Mouse (Mus musculus): ENCODE measurements at regions not wholly inside any gene's neighbourhood (a gene's known extent, or its start where the extent isn't known, plus 50 kb on each side); places are given as distances from the start of the nearest gene placed in this dataset.

DNA sequence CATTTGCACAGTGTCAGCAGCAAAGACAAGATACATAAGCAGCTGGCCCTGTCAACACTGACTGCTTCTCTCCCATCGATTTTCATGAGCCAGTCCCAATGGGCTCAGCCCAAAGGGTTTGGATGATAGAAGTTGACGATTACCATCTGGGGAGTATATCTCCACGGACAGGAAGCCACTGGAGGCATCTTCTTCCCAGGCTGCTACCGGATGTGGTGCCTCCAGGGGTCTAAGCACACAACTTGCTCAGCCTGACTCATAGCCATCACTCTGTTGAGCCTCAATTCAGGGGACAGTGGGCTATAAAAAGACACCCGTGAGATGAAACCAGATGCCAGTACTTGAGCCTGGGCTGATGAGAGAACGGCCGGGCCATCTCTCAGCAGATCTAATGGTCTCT lies 71.1 kb upstream of the Hif1a start:
- Histone ChIP-seq H3K4me3 (no peak overlapping the region), H3K4me1 (ENCODE audit: control insufficient read depth, insufficient read depth, low read length) (peaks cover 3% of the 10 kb centered on the region), H3K79me2 (replicated peaks; ENCODE audit: control insufficient read depth, insufficient read depth, low read length) (no peaks in the 10 kb centered on the region), H3K27ac (no peak overlapping the region), H3K9ac (ENCODE audit: low read depth, low read length) (no peak overlapping the region), H3K36me3 (ENCODE audit: control insufficient read depth, insufficient read depth, low read length) (no peaks in the 10 kb centered on the region), H3K27me3 (ENCODE audit: control insufficient read depth, insufficient read depth, low read length) (no peaks in the 10 kb centered on the region)
- 29% methylated on average over 7 of the region's 7 CpGs for WGBS
- intact Hi-C loops (cut with DNase I) = no loop called here
- no peak for TF ChIP-seq EP300 (IDR thresholded peaks at IDR 0.05; ENCODE audit: insufficient read depth, low read depth, low read length)
- TF ChIP-seq POLR2A (IDR thresholded peaks at IDR 0.05; ENCODE audit: insufficient read depth, low read depth, low read length) = no peak
- no peak for TF ChIP-seq CTCF (IDR thresholded peaks at IDR 0.05)
- DNase-seq = no peak

DNA sequence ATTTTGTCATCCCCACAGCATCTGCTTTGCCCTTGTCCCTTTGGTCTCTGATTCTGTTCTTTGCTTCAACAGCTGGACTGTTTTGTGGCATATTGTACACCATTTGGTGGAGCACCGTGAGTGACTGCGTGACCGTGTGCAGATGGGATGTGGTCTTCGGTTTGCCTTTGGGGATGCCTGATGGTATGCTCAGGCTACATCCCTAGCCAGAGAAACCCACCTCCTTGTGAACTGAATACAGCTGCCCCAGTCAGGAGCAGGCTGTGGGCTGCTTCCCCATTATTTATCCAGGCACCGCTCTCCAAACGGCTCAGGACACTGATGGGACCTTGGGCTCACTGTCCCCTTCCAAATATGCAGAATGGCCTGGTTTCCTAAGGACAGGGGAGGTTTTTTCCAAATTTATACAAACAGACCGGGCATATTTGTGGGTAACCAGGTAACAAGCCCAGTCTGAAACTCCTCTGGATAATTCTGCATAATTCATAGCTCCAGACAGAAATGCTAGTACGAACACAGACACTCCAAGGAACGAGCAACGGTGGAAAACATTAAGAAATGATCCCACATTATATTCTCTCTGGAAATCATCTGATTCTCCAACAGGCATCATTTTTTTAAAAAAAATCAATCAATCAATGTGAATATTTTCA lies 70.5 kb upstream of the Hif1a start:
- no peak overlapping the region for H3K9ac ChIP-seq (ENCODE audit: low read depth, low read length)
- WGBS = 86% methylated on average over 10 of the region's 10 CpGs
- TF ChIP-seq CTCF (IDR thresholded peaks at IDR 0.05) (no peak), EP300 (IDR thresholded peaks at IDR 0.05; ENCODE audit: insufficient read depth, low read depth, low read length) (no peak), POLR2A (IDR thresholded peaks at IDR 0.05; ENCODE audit: insufficient read depth, low read depth, low read length) (no peak)
- DNase-seq = no peak
- H3K79me2 ChIP-seq (replicated peaks; ENCODE audit: control insufficient read depth, insufficient read depth, low read length) = no peaks in the 10 kb centered on the region
- H3K4me3 ChIP-seq = no peak overlapping the region
- H3K27me3 ChIP-seq (ENCODE audit: control insufficient read depth, insufficient read depth, low read length) = no peaks in the 10 kb centered on the region
- H3K4me1 ChIP-seq (ENCODE audit: control insufficient read depth, insufficient read depth, low read length) = peaks cover 3% of the 10 kb centered on the region
- H3K27ac ChIP-seq = no peak overlapping the region
- intact Hi-C loops (cut with DNase I) = no loop called here
- no peaks in the 10 kb centered on the region for H3K36me3 ChIP-seq (ENCODE audit: control insufficient read depth, insufficient read depth, low read length)

DNA sequence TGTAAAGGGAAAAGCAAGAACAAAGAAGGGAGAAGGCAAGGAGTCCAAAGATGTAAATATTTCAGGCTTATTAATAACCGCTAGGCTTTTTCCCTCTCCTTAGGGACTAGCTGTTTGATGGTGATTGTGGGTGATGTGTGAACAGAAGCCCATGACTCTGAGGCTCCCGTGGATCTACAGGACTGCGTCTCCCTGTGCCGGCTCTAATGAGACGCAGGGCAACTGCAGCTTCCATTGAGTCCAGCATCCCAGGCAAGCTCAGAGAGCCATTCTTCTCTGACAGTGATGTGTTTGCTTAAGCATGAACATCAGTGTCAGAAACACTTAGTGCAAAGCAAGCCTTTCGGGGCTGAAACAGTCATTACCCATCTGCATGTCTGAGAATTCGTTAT lies 70.0 kb upstream of the Hif1a start:
- no peak for DNase-seq
- intact Hi-C loops (cut with DNase I) = no loop called here
- Histone ChIP-seq H3K9ac (ENCODE audit: low read depth, low read length) (no peak overlapping the region), H3K27ac (no peak overlapping the region), H3K79me2 (replicated peaks; ENCODE audit: control insufficient read depth, insufficient read depth, low read length) (no peaks in the 10 kb centered on the region), H3K4me1 (ENCODE audit: control insufficient read depth, insufficient read depth, low read length) (peaks cover 3% of the 10 kb centered on the region), H3K4me3 (no peak overlapping the region), H3K27me3 (ENCODE audit: control insufficient read depth, insufficient read depth, low read length) (no peaks in the 10 kb centered on the region), H3K36me3 (ENCODE audit: control insufficient read depth, insufficient read depth, low read length) (no peaks in the 10 kb centered on the region)
- no peak for TF ChIP-seq POLR2A (IDR thresholded peaks at IDR 0.05; ENCODE audit: insufficient read depth, low read depth, low read length)
- no peak for TF ChIP-seq CTCF (IDR thresholded peaks at IDR 0.05)
- TF ChIP-seq EP300 (IDR thresholded peaks at IDR 0.05; ENCODE audit: insufficient read depth, low read depth, low read length) = no peak
- 89% methylated on average over 7 of the region's 7 CpGs for WGBS

DNA sequence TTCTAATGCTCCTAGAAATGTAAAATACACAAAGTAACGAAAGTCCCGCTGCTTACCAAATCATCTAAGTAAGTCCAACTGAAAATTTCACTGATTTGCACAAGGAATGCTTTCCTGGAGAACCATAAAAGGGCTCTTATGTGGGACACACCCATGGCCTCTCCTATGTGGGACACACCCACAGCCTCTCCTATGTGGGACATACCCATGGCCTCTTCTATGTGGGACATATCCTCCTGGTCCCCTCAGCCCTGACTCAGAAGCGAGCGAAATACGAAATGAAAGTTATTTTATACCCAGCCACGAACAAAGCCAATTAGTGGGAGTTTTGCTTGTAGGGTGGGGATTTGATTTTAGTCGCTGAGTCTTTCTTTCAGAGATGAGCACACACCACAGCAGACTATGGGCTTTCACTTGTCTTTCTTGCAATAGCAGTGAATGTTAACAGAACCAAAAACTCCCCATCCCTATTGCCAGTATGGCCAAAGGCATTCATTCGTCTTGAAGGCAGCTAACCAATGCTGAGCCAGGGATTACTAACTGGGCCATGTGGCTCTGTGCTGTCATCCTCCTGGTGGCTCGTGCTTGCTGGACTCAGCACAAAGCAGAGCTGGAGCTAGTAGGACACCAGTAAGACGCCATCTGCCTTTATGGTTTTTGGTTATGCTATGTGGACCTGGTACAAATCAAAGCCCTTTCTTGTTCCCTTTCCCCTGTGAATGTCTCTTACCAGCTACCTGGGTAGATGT lies 69.4 kb upstream of the Hif1a start:
- no peak overlapping the region for H3K9ac ChIP-seq (ENCODE audit: low read depth, low read length)
- no peaks in the 10 kb centered on the region for H3K36me3 ChIP-seq (ENCODE audit: control insufficient read depth, insufficient read depth, low read length)
- intact Hi-C loops (cut with DNase I) = loop anchor here (2.0 kb wide), 1 partner anchor 31 kb away; no protein-coding TSS in a partner anchor
- no peaks in the 10 kb centered on the region for H3K79me2 ChIP-seq (replicated peaks; ENCODE audit: control insufficient read depth, insufficient read depth, low read length)
- 93% methylated on average over 10 of the region's 10 CpGs for WGBS
- H3K4me1 ChIP-seq (ENCODE audit: control insufficient read depth, insufficient read depth, low read length) = peaks cover 3% of the 10 kb centered on the region
- no peak overlapping the region for H3K4me3 ChIP-seq
- H3K27ac ChIP-seq = no peak overlapping the region
- TF ChIP-seq EP300 (IDR thresholded peaks at IDR 0.05; ENCODE audit: insufficient read depth, low read depth, low read length) (no peak), POLR2A (IDR thresholded peaks at IDR 0.05; ENCODE audit: insufficient read depth, low read depth, low read length) (no peak), CTCF (IDR thresholded peaks at IDR 0.05) (no peak)
- no peaks in the 10 kb centered on the region for H3K27me3 ChIP-seq (ENCODE audit: control insufficient read depth, insufficient read depth, low read length)
- DNase-seq = no peak

DNA sequence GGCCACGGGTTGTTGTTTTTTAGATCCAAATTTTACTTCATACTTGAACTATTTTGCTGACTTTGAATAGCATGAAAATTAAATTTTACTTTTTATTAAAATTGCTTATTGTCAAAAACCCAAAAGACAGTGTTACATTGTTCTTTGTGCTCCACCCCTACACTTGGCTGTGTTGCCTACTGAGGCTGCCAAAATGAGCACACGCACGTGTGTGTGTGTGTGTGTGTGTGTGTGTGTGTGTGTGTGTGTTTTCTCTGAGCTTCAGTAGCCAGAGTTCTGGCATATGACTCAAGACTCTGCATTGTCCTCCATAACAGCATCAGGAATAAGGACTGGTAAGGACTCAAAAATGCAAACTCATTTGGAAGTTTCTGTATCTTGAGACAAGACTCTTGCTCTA lies 68.4 kb upstream of the Hif1a start:
- WGBS = 38% methylated on average over 3 of the region's 3 CpGs
- Histone ChIP-seq H3K9ac (ENCODE audit: low read depth, low read length) (no peak overlapping the region), H3K36me3 (ENCODE audit: control insufficient read depth, insufficient read depth, low read length) (no peaks in the 10 kb centered on the region), H3K79me2 (replicated peaks; ENCODE audit: control insufficient read depth, insufficient read depth, low read length) (no peaks in the 10 kb centered on the region), H3K4me1 (ENCODE audit: control insufficient read depth, insufficient read depth, low read length) (peaks cover 3% of the 10 kb centered on the region), H3K27me3 (ENCODE audit: control insufficient read depth, insufficient read depth, low read length) (no peaks in the 10 kb centered on the region), H3K27ac (no peak overlapping the region), H3K4me3 (no peak overlapping the region)
- TF ChIP-seq CTCF (IDR thresholded peaks at IDR 0.05) = no peak
- no peak for TF ChIP-seq POLR2A (IDR thresholded peaks at IDR 0.05; ENCODE audit: insufficient read depth, low read depth, low read length)
- TF ChIP-seq EP300 (IDR thresholded peaks at IDR 0.05; ENCODE audit: insufficient read depth, low read depth, low read length) = no peak
- DNase-seq = no peak
- intact Hi-C loops (cut with DNase I) = loop anchor here (2.0 kb wide), 1 partner anchor 32 kb away; no protein-coding TSS in a partner anchor

DNA sequence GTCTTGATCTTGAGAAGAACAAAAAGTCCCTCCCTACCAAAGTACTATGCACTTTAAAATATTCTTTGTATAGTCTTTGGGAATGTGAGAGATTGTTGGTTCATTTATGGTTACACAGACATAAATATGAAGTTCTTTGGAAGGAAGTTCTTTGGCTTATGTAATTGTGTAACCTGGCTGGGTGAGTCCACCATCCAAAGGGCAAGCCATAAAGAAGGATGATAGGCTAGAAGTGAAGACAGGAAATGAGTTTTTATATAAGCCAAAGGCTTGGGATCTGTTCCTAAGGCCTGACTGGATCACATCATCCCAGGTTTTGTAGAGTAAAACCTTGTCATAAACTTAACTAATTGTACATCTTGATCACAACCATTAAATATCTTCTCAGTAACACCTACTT lies 65.0 kb upstream of the Hif1a start:
- no peak overlapping the region for H3K9ac ChIP-seq (ENCODE audit: low read depth, low read length)
- intact Hi-C loops (cut with DNase I) = no loop called here
- DNase-seq = no peak
- H3K79me2 ChIP-seq (replicated peaks; ENCODE audit: control insufficient read depth, insufficient read depth, low read length) = no peaks in the 10 kb centered on the region
- TF ChIP-seq POLR2A (IDR thresholded peaks at IDR 0.05; ENCODE audit: insufficient read depth, low read depth, low read length) = no peak
- no peak for TF ChIP-seq EP300 (IDR thresholded peaks at IDR 0.05; ENCODE audit: insufficient read depth, low read depth, low read length)
- TF ChIP-seq CTCF (IDR thresholded peaks at IDR 0.05) = no peak
- no peaks in the 10 kb centered on the region for H3K36me3 ChIP-seq (ENCODE audit: control insufficient read depth, insufficient read depth, low read length)
- H3K27ac ChIP-seq = no peak overlapping the region
- peaks cover 4% of the 10 kb centered on the region for H3K4me1 ChIP-seq (ENCODE audit: control insufficient read depth, insufficient read depth, low read length)
- no peak overlapping the region for H3K4me3 ChIP-seq
- H3K27me3 ChIP-seq (ENCODE audit: control insufficient read depth, insufficient read depth, low read length) = no peaks in the 10 kb centered on the region

Data from heart, adult 2 months (tissue).